Mouse (Mus musculus) right cerebral cortex, adult 2 months (tissue): ENCODE results near the gene Epb41l5.
A peak's percentile ranks its signal among the peaks of the same experiment; 100 is the strongest.

ENCODE experiments used
- DNase-seq, 2 experiments: peaks; one replicate each; pipeline ENCODE4 v3.0.0; 2021 to 2022; ENCODE audit warnings: low spot score in 2 of 2

The Epb41l5 gene

DNA sequence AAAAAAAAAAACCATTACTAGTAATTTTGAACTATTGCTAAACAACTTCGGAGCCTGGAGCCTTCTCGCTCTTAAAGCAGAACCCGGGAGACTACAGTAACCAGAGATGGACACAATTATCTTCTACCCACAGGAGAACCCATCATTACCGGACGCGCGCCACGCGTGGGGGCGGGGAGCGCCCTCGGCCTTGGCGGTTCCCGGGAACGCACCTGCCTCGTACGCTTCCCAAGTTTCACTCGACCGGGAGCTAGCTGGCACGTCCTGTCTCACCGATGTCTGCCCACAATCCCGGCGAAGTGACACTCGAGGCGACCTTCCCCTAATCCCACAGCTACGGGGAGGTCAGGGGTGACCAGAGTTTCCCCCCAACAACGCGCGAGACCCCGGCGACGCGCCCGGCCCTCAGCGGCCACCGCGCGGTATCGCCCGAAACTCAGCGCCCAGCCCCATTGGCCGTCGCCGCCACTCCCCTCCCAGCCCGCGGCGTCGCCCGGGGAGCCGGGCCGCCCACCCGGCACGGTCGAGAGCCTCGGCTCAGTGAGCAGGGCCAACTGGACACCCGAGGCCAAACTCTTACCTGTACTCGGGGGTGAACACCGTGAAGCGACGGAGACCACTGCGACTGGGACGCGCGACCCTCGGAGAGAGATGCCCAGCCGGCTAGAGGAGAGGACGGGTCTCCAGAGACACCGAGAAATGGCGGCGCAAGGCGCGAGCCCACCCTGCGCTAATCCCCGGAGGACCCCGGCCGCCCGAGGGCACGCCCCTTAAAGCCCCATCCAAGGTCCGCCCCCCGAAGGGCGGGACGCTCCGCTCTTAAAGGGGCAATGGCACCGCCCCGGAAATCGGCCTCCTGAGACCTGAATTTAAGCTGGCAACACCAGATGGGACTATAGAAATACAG is at the start of gene Epb41l5:
Epb41l5 (minus strand) TSS at position 796 of the 907 bp plus-strand sequence.
- peak; percentile 61 to 63 for DNase-seq

DNA sequence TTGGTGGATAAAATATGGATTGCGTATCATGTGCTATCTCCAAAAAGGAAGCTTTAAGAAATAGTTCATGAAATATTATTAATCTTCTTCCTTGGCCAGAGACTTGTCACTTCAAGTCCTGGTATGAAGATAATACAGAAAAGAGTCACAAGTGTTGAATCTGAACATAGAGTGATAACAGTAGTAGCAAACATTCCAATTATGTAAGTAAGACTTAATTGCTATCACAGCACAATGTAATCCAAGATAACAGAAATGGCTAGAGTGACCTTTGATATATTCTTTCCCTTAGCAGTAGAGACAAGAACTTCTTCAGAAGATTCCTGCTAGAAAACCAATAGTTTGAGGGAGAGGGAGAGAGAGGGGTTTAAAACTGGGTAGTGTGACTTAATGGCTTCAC is 48.1 kb upstream of the Epb41l5 start:
- no peak for DNase-seq

DNA sequence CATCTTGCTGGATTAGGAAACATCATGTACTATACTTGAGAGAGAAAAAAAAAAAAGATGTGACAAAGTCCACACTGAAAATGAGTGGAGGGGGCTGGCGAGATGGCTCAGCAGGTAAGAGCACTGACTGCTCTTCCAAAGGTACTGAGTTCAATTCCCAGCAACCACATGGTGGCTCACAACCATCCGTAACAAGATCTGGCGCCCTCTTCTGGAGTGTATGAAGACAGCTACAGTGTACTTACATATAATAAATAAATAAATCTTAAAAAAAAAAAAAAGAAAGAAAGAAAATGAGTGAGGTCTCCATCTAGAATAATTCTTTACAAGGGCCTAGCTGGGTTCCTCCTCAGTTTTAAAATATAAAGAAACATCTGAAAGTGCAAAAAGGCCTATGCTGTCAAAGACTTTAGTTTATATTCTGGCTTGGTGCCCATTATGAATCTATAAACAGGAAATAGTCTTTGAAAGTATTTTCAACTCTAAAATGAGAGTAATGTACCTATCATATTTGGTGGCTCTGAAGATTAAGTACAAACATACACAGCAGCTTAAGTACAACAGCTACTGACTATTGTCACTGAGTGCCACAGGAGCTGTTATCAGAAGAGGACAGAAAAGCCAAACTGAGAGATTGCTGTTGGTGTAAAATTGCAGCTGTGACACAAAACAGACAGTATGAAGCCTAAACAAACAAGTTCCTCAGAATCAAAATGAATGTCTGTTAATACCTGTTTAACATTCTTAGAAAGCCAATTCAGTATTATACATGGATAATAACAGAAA is 37.2 kb upstream of the Epb41l5 start:
- no peak for DNase-seq

DNA sequence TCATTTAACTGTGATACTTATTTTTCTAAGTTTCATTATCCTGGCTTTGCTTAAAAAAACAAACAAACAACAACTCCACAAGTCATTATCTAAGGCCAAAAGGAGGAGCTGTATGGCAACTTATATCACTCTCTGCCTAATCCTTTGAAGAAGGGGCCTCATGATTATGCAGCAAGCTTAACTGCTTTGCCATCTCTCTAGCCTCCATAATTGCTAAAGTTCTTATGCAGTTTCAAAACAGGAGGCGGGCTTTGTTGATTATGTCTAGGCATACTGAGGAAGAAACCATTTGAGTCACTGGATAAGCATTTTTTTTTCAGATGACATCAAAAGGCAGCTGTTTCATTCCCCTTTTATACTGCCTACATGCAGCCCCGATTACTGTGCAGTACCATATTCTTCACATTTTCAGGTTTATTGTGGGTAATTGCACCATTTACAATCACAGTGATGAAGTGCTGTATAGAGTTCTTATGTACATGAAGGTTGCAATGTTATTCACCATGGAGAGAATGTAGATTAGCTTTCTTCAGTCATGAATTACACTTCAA is 32.9 kb upstream of the Epb41l5 start:
- DNase-seq, result no peak

DNA sequence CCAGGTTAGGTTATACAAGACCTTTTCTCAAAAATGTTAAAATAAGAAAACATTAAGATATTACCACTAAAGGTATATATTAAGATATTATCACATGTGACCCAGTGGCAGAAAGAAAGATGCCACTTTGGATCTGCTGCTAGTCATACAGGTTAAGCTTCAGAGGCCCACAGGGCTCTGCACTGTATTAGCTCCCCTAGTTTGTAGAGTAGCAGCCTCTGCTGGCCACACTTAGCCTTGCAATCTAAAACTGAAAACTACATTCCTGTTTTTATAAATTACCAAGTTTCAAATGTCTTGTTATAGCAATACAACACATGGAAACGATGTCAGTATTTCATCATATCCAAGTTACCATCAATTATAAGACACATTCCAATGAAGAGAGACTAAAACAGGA is 26.2 kb upstream of the Epb41l5 start:
- peak; percentile 45 to 60 for DNase-seq

DNA sequence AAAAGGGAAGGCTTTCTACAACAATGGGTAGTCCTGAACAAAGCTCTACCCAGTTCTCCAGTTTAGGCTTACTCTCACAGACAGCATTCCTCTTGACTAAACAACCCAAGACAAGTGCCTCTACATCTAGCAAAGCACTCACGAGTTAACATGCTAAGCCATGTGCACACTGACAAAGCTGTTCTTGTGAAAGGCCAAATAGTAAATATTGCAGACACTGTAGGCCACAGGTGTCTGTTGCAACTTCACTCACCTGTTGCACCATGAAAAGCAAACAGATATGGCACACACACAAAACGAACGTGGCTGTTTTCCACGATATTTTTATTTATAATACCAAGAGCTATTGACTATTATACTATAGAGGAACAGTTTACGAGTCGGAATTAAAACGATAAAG is 18.1 kb upstream of the Epb41l5 start:
- DNase-seq, result no peak

DNA sequence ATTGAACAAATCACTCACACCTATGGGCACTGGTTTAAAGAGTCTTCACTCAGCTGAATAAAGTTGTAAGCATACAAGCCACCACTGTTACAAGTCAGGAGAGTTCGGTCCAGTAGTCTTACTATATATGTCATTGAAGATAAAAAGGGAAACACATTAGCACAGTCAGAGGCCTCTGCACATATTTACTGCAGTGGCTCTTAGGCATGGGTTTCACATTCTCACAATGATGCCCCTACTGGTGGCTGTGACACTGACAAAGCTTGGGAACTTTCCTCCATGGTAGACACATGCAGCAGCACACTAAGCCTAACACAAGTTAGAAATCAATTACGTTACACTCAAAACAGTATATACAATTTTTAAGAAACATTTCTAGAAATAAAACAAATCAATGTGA is 5.5 kb upstream of the Epb41l5 start:
- DNase-seq, result no peak

DNA sequence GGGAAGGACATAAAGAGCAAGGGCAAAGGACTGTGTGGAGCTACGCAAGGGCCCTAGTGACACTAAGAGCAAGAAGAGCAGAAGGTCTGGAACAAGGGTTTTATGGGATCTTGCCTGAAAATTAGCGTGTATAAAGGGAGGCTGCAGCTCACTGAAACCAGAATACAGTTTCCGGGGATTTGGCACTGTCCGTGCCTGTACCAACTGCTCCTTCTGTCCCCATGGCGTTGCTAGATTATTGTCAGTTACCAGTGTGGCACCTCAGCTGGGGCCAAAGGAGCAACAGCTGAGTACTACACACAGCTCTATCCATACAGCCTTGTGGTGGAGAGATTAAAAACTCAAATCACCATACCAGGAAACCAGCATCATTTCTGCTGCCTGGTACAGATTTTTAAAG is 1.6 kb upstream of the Epb41l5 start:
- DNase-seq, result no peak

DNA sequence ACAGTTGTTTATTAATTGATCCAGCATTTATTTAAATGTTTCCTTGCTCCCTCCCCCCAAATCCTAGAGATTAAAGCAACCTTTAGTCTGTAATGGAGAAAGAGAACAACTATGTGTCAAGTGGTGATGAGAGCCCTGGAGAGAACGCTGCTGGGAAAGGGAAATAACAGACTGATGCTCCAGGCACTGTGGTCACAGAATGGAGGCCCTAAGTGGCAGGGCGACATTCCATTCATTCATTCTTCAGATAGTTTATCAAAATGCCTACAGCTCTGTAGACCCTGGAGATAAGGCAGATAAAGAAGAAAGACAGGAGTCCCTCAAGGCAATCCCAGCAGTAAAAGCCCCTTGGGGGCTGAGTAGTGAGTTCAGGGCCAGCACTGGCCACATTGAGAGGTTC is 827 bp upstream of the Epb41l5 start:
- no peak for DNase-seq

DNA sequence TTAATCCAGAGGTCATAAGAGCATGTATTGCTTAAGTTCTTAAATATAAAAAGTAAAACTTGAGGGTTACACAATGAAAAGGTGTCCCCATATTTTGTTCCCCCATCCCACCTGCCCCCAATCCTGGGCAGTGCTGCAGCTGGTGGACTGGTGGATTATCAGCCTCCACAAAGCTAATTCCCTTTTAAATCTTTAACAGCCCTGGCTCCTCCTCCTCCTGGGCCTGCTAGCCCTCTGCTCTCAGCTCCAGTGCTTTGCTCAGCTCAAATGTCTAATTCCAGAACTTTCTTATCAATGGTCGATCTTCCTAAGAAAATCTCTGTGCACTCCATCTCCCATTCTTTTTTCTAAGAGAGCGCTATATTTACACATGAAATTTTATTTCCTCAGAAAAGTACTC is 2.4 kb downstream of the Epb41l5 start:
- no peak for DNase-seq

DNA sequence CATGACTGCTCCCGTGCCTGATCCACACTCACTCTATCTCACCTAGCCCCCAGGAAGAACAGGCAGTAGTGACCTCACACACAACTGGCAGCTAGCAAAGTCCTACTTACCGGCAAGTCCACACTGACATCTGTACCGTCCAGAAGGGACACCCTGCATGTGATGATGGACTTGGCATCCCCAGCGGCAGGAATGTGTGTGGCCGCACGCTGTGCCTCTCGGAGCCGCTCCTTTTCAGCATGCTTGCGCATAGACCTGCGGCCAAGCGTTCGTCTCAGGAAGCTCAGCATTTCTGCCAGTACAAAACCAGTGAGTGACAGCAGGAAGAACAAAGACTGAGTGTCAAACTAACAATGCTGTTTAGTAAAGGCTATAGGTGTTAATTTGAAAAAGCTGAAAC is 6.4 kb downstream of the Epb41l5 start:
- DNase-seq, result no peak

DNA sequence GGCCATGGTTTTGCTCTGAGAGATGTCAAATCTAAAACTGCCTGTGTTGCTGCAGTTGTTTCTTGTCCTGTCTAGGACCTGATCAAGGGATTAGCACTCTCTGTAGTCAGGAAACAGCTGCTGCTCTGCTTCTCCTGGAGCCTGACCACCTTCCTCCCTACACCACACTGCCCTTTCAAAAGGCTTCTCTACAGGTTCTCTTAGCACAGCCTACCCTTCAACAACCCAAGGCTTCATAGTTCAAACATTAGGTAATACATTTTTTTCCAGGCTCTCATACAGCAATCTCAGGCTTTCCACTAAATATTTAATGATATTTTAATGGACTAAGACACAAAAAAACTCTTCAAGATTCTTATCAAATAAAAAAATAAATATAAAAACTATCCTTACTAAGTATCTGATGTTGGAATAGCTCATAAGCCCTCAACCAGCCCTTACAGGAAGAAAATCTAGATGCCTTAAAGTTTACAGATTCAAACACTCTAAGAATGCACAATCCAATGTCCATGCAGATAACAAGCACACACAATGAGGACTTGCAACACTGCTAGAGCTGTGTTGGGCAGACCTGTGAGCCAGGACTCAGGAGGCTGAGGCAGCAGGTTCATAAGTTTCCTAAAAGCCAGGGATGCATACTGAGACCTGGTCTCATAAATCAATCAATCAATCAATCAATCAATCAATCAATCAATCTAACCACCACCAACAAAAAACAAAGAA is 7.5 kb downstream of the Epb41l5 start:
- DNase-seq, result no peak

DNA sequence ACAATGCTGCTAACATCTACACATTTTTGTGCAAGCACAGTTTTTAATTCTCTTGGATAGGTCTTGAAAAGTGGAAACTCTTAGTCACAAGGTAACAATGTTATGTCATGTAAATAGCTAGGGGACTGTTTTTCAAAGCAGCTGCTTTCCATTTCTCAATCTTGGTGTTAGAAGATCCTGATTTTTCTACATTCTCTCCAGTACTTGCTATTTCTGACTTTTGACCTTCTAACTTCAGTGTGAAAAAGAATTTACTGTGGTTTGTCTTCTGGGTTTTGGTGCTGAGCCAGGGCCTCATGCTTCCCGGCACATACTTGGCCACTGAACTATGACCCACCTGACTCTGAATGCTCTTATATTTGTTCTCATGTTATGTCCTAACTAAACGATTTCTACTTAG is 8.8 kb downstream of the Epb41l5 start:
- DNase-seq, result no peak

DNA sequence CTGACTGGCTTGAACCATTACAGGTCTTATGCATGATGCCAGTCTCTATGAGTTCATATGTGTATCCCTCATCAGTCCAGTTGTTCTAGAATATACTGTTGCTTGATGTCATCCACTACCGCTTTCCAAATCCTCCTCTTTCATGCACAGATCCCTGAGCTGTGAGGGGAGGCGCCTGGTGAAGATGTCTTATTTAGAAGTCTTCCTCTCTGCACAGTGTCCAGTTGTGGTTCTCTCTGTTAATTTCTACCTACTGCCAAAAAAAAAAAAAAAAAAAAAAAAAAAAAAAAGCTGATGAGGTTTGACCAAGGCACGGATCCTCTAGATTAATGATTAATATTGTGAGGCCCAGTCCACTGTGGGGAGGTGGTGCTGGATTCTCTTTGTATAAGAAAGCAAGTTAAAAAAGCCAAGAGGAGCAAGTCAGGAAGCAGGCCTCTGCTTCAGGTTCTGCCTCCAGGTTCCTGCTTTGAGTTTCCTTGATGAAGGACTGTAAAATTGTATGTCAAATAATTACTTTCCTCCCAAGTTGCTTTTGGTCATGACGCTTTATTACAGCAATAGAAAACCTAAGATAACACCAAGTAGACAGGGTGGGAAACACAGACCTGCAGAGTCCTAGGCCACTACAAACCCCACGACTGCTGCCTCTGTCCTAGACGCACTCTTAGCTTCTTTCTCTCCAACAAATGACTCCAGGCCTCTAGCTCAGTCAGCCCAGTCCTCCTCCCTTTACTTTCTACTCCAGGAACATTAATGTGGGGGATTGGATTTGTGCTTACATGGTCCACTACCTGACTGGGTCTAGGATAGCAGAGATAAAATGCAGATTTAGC is 11.4 kb downstream of the Epb41l5 start:
- DNase-seq, result no peak

DNA sequence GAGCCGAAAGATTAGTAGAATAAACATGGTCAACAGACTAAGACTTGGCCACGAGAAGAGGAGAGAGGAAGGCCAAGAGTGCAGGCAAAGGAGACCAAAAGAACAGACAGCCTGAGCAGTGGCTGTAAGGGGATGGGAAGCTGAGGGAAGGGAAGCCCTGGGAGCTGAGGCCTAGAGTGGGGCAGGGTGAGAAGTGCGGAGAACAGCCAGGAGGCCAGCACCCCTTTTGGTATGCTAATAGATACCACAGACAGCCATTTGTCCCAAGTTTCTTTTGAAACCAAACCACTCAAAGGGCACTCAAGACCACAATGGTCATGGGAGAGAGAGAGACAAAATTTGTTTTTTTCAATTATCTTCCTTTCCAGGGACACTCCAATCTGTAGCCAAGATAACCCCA is 14.1 kb downstream of the Epb41l5 start:
- no peak for DNase-seq

DNA sequence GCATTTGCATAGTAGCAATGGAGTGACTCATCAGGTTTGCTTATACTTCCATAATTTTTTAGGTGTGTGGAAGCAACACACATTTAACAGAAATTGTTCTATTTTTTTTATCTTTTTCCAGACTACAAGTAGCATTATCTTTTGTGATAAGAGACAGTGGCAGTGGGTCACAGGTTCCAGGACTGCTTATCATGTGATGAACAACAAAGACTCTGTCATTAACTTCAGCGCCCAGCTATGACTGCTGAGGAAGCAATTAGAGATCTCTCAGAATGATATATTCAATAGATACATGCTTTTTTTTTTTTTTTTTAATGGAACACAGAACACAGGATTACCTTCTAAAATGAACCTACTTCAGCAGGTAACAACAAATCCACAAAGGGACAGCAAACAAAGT is 18.4 kb downstream of the Epb41l5 start:
- DNase-seq, result no peak

DNA sequence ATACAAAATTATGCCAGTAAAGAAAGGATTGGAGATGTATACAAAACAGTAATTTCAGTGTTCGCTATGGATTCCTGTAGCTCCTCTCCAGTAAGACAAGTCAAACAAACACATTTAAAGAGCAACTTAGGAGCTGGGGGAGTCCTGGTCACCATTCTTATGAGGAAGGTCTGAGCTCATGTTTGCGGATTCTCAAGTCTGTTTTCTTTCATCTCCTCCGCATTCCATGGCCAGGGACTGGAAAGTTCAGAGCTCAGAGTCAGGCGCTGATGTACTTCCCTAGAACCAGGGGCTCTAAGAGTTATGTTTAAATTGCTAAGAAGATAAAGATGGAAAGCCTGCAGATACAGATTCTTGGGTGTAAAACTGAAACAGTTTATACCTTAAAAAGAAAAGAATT is 22.0 kb downstream of the Epb41l5 start:
- no peak for DNase-seq

DNA sequence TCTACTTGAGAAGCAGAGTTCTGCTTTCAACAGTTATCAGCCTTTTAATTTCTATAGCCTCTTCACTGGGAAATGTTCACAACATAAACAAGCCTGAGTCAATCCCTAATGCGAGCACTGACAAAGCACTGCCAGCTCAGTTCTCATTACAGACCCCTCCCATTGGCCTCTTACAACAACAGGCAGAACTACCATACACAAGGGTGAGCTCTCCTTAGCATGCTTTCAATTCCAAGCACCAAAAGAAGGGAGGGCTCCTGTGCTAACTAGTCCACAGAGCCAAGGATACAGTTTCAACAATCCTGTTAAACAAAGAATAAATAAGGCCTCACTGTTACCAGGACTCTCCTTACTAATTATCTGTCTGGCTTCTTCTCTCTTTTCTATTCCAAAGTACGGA is 24.4 kb downstream of the Epb41l5 start:
- DNase-seq, result no peak

DNA sequence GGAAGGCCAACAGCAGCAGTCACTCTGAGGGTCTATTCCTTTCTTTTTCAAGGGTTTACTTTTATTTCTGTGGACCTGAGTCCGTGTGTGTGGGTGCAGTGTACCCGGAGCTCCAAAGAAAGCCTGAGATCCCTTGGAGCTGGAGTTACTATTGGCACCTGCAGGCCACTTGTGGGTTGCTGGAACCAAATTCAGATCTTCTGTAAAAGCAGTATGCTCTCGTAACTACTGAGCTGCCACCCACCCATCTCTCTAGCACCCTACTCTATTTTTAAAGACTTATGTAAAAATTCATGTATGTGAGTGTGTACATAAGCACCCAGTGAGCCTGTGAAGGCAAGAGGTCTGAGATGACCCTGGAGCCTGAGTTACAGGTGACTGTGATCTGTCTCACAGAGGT is 43.4 kb downstream of the Epb41l5 start:
- DNase-seq, result peak; percentile 26 to 34

DNA sequence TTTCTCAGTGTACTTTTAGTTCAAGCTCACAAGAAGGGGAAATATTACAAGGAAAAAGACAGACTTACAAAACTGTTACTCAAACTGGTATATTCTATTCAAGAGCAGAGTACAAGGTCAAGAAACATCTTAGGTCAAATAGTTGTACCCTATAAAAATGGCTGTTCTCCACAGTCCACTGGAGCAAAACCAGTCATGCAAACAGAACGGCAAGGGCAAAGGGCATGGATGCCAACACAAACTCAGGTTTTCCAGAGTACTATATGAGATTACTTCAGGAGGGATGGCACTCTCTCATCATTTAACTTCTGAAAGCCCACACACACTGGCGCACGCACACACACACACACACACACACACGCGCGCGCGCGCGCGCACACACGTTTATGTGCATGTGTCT is 46.4 kb downstream of the Epb41l5 start:
- no peak for DNase-seq

DNA sequence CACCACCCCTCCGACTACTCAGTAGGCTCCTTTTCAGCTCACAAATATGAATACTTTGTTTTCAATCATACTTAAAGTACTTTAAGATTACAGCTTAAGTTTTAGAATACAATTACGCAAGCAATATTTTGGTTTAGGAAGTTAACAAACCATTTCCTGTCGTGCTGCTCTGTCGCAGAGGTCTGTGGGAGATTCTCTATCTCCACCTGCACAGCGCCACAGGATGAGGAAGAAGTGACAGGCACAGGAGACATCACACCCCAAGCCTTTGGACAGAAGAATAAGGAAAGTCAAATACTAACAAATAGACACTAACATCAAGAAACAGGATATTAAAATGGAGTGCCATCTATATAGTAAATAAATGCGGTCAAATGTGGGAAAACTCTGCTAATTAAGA is 49.9 kb downstream of the Epb41l5 start:
- DNase-seq, result no peak
